Mouse (Mus musculus) embryonic facial prominence, embryonic 14.5 days (tissue): Measurements from ENCODE around the gene Vdr. TPM values are rescaled to one million over a fixed set of nuclear protein-coding genes. Genes with fewer than 3 reads are reported as not detected.
A peak's percentile ranks its signal among the peaks of the same experiment; 100 is the strongest.

ENCODE experiments used
- ATAC-seq: fragments of 200-750 bp; cut with Nextera tagmentation; 2 replicates; pipeline ENCODE4 v1.8.0; 2017; ENCODE audit warnings: low read depth, moderate number of reproducible peaks, moderate TSS enrichment
- DNase-seq: peaks from one replicate; pipeline ENCODE4 v3.0.0-alpha.2; 2015; ENCODE audit warnings: low spot score
- H3K27ac ChIP-seq: fragments of 300-500 bp; sonication (generic); replicated peaks from 2 replicates; pipeline ENCODE4 v1.5.1; 2014; ENCODE audit warnings: low read depth, mild to moderate bottlenecking, low read length, moderate library complexity
- H3K27me3 ChIP-seq: fragments of 300-500 bp; sonication (generic); replicated peaks from 2 replicates; pipeline ENCODE4 v1.6.1; 2014; ENCODE audit warnings: low read length; ENCODE audit not compliant: control insufficient read depth, insufficient read depth
- H3K36me3 ChIP-seq: fragments of 300-500 bp; sonication (generic); 2 replicates; pipeline ENCODE4 v1.6.1; 2014; ENCODE audit warnings: low read length, mixed read lengths; ENCODE audit not compliant: control insufficient read depth, insufficient read depth
- H3K4me1 ChIP-seq: fragments of 300-500 bp; sonication (generic); 2 replicates; pipeline ENCODE4 v1.6.1; 2014; ENCODE audit warnings: antibody characterized with exemption, low read length; ENCODE audit not compliant: control insufficient read depth, insufficient read depth
- H3K4me2 ChIP-seq: fragments of 300-500 bp; sonication (generic); 2 replicates; pipeline ENCODE4 v1.6.1; 2014; ENCODE audit warnings: low read depth, mild to moderate bottlenecking, low read length, moderate library complexity, mixed read lengths
- H3K4me3 ChIP-seq: fragments of 300-500 bp; sonication (generic); 2 replicates; pipeline ENCODE4 v1.5.1; 2014; ENCODE audit warnings: low read depth, mild to moderate bottlenecking, low read length
- H3K9ac ChIP-seq: fragments of 300-500 bp; sonication (generic); 2 replicates; pipeline ENCODE4 v1.6.1; 2014; ENCODE audit warnings: low read depth, mild to moderate bottlenecking, low read length, moderate library complexity, mixed read lengths
- H3K9me3 ChIP-seq: fragments of 300-500 bp; sonication (generic); 2 replicates; pipeline ENCODE4 v1.6.1; 2016; ENCODE audit warnings: low read length; ENCODE audit not compliant: control insufficient read depth
- WGBS: fragments of 180-500 bp; shearing (Covaris S2); extraction: QIAGEN DNeasy Blood & Tissue Kit; methylation state at CpG from one replicate; pipeline ENCODE4 v1.1.7; 2014; 5-methylcytosine and 5-hydroxymethylcytosine counted together
- polyA plus RNA-seq: library from polyadenylated mRNA; unstranded; fragments of >200 nt; fragmentation: Nextera tagmentation; extraction: Ambion mirVana; gene quantifications from 2 replicates; pipeline ENCODE4 v1.2.1, GENCODE M21; 2014

The Vdr gene
- polyA plus RNA-seq, 1 experiment from 2014 or later, result 3.6 TPM

GRCm38 (mm10) chr15:97914331-97914747, 3.9 kb upstream of the Vdr start:
- ATAC-seq, result peak; percentile 80
- no peak overlapping the region for H3K4me3 ChIP-seq
- 0 out of 2 replicates have a peak, but pooled peaks cover 7% of the 10 kb centered on the region for H3K27me3 ChIP-seq
- 10% methylated on average over 9 of the region's 9 CpGs for WGBS
- H3K4me2 ChIP-seq, result peak overlapping the region; percentile 5; the same call in 1 of the 2 replicates
- H3K27ac ChIP-seq, result no peak overlapping the region
- H3K4me1 ChIP-seq, result peaks cover 5% of the 10 kb centered on the region
- no peak overlapping the region for H3K9ac ChIP-seq
- no peaks in the 10 kb centered on the region for H3K9me3 ChIP-seq
- peak; percentile 87 for DNase-seq
- no peaks in the 10 kb centered on the region for H3K36me3 ChIP-seq

DNA sequence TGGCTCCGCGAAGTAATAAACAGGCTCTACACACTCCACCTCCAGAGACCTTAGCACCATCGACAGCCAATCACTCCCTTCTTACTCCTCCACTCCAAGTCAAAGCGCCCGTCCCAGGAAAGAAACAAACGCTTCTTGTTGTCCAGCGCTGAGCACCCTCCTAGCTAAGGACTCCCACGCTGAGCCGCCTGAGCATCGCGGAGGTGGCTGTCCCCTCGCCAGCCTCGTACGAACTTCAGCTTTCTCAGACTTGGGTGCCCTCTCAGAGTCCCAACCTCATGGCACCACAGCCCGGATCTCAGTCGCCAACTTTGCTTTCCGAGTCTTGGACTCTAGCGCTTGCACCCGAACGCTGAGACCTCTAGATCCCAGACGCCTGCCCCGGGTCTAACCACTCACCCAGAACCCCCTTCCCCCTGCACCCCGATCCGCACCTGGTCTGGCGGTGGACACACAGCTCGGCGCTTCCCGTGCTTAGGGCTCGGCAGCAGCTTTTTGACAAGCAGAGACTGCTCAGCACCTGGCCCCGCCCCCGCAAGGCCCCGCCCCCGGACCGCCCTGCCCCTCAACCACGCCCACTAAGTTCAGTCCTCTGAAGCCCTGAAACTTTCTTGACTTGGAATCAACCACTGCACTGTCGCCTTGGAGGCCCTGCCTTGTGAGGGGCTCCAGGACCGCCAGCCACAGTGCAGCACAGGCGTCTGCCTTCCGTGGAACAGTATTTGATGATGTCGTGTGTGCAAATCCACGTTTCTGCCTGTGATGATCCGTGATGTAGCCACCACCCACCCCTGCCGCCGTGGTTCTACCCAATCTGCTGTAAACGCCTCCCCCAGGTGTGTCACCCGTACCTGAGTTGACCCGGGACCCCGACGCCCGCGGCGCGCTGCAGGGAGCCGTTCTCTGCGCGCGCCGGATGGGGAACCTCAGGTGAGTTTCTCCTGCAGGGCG, 2.4 kb downstream of the Vdr start:
- peak; percentile 78 for DNase-seq
- under 1% methylated on average over 58 of the region's 59 CpGs for WGBS
- Histone ChIP-seq H3K4me3 (peak overlapping the region; percentile 49), H3K9ac (peak overlapping the region; percentile 58), H3K27ac (no peak overlapping the region), H3K9me3 (no peaks in the 10 kb centered on the region), H3K27me3 (peaks cover 16% of the 10 kb centered on the region), H3K4me1 (peaks cover 11% of the 10 kb centered on the region), H3K36me3 (no peaks in the 10 kb centered on the region), H3K4me2 (peak overlapping the region; percentile 92)
- peak; percentile 88 for ATAC-seq

DNA sequence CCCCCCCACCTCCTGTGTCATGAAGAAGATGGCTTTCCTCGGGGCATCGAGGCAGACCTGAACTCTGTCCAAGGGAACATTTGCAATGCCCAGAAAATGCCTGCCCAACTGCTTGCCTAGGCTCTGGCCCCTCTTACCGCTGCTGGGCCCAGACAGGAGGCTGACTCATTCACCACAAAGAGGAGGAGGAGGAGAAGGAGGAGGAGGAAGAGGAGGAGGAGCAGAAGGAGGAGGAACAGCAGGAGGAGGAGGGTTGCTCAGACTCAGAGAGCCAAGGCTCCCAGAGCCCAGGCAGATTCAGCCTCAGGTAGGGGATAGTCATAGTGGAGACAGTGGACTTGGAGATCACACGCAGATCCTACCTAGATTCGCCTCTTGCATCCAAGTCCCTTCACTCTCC, 3.2 kb downstream of the Vdr start:
- ATAC-seq (no peak), DNase-seq (no peak)
- Histone ChIP-seq H3K4me3 (peak overlapping the region; percentile 49), H3K4me2 (peak overlapping the region; percentile 92), H3K27ac (no peak overlapping the region), H3K4me1 (peaks cover 11% of the 10 kb centered on the region), H3K27me3 (peaks cover 16% of the 10 kb centered on the region), H3K9ac (peak overlapping the region; percentile 58; the same call in 1 of the 2 replicates), H3K9me3 (no peaks in the 10 kb centered on the region), H3K36me3 (no peaks in the 10 kb centered on the region)
- 42% methylated on average over 5 of the region's 5 CpGs for WGBS

DNA sequence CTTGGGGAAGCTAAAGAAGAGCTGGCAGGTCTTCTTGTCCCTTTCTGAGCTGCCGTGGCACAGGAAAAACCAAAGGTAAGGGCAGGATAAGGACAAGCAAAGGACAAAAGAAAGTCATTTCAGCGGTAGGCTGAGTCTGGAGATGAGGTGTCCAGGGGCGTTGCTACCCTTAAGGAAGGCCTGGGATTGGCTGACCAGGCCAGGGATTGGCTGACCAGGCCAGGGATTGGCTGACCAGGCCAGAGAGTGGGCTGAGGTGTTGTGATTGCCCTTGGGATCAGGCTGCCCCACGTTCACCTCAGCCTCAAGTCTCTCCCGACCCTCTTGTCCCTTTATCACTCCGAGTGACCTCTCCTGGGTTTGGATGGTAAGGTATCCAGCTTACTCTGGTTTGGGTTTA, 5.1 kb downstream of the Vdr start:
- peaks cover 9% of the 10 kb centered on the region for H3K27me3 ChIP-seq
- H3K4me3 ChIP-seq, result no peak overlapping the region
- H3K4me2 ChIP-seq, result no peak overlapping the region
- peaks cover 11% of the 10 kb centered on the region for H3K4me1 ChIP-seq
- H3K27ac ChIP-seq, result no peak overlapping the region
- H3K9ac ChIP-seq, result no peak overlapping the region
- no peaks in the 10 kb centered on the region for H3K36me3 ChIP-seq
- WGBS, result 67% methylated on average over 6 of the region's 6 CpGs
- no peaks in the 10 kb centered on the region for H3K9me3 ChIP-seq
- DNase-seq, result no peak
- ATAC-seq, result no peak

DNA sequence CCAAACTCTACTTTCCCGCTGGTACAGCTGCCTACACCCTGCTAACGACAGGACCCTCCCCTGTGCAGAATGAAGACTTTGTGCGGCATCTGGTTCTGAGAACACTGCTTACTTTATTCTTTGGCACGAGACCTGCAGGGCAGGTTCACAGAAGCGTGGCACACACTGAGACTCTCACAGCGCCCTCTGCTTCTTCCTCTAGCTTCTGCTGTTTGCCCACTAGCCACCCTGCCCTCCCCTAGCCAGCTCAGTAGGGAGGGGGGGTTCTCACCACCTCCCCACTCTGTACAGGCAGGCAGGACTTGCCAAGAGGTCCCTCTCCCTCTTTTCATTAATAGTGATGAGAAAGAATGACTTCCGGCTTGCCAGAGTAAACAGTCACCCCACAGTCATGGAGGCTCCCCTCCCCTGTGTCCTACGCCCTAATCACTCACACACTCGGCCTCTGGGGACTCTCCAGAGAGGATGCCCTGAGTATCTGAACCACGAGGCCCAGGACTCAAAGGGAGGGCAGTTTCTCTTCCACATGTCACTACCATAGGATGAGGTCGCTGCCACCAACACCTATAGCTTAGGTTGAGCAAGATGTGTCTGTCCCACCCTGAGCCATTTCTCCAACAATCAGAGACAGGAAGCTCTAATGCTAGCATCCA, 6.0 kb downstream of the Vdr start:
- H3K36me3 ChIP-seq, result no peaks in the 10 kb centered on the region
- WGBS, result 34% methylated on average over 11 of the region's 11 CpGs
- H3K27me3 ChIP-seq, result peaks cover 9% of the 10 kb centered on the region
- H3K9ac ChIP-seq, result no peak overlapping the region
- peaks cover 11% of the 10 kb centered on the region for H3K4me1 ChIP-seq
- peak; percentile 28 for DNase-seq
- no peak overlapping the region for H3K4me3 ChIP-seq
- no peak overlapping the region for H3K27ac ChIP-seq
- H3K4me2 ChIP-seq, result no peak overlapping the region
- no peak for ATAC-seq
- no peaks in the 10 kb centered on the region for H3K9me3 ChIP-seq

- DNase-seq (no peak), ATAC-seq (no peak)
- Histone ChIP-seq H3K9me3 (no peaks in the 10 kb centered on the region), H3K9ac (no peak overlapping the region), H3K27me3 (peaks cover 3% of the 10 kb centered on the region), H3K4me3 (no peak overlapping the region), H3K36me3 (no peaks in the 10 kb centered on the region), H3K4me1 (peaks cover 10% of the 10 kb centered on the region), H3K4me2 (no peak overlapping the region), H3K27ac (no peak overlapping the region)
- WGBS, result 71% methylated on average over 15 of the region's 15 CpGs
Measured at GRCm38 (mm10) chr15:97903261-97904009, 7.0 kb downstream of the Vdr start.

GRCm38 (mm10) chr15:97900991-97901390, 9.4 kb downstream of the Vdr start:
- WGBS, result 85% methylated on average over 9 of the region's 9 CpGs
- Histone ChIP-seq H3K27ac (no peak overlapping the region), H3K4me1 (peaks cover 7% of the 10 kb centered on the region), H3K4me2 (no peak overlapping the region), H3K4me3 (no peak overlapping the region), H3K9ac (no peak overlapping the region), H3K27me3 (no peaks in the 10 kb centered on the region), H3K36me3 (no peaks in the 10 kb centered on the region), H3K9me3 (no peaks in the 10 kb centered on the region)
- ATAC-seq (no peak), DNase-seq (no peak)

DNA sequence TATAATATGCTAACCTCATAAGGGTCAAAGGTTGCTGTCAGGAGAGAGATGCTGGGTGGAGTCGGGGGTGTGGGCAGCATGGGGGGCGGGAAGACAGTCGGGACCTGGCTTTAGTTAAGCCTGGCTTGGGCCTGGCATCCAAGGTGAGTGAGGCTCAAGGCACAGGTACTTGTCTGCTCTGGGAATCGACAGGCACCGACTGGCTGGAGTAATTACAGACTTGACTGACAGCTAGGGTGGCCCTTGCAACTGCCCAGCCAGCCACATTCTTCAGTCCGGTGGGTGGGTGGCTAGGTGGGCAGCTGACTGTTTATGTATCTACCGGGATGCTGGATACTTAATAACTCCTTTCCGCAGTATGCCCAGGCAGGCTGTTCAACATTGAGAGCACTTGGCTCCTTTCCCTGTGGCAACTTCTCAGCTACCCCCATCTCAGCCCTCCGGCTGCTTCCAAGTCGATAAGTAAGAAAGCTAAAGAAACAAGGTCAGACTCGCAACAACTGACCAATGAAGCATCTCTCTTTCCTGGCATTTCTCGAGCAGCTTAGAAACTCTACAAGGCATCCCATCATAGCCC, 10.0 kb downstream of the Vdr start:
- WGBS, result 68% methylated on average over 12 of the region's 12 CpGs
- Histone ChIP-seq H3K4me3 (no peak overlapping the region), H3K9me3 (no peaks in the 10 kb centered on the region), H3K4me2 (no peak overlapping the region), H3K4me1 (peaks cover 7% of the 10 kb centered on the region), H3K36me3 (no peaks in the 10 kb centered on the region), H3K27me3 (no peaks in the 10 kb centered on the region), H3K27ac (no peak overlapping the region), H3K9ac (no peak overlapping the region)
- DNase-seq, result no peak
- no peak for ATAC-seq
